Mouse (Mus musculus): ENCODE data around the gene Vmn1r118. TPM values are rescaled to one million over a fixed set of nuclear protein-coding genes. Genes with fewer than 3 reads are reported as not detected.
"Not testable (repeated sequence)": the region's sequence is repeated elsewhere in the genome, so short reads cannot be mapped to it uniquely, and the experiment has no call there.

The Vmn1r118 gene
- total RNA-seq (2021): not detected

DNA sequence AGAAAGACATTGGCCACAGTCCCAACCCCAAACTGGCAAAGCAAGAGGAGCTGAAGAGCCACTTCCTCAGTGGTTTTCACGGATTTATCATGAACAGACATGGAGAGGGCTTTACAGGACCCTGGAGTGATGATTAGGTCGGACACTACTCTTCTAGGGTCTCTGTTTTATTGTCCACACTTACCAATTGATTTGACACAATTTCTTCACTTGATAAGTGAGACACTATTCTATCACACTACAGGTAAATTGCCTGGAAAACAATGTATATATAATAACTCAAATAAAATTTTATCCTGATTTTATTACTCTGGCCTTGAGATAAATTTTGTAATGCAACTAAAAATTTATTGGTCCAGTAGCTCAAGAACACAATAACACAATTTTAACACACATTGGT, at the start of gene Vmn1r118:
Vmn1r118 (minus strand) TSS at position 101 of the 400 bp plus-strand sequence.
- not testable (repeated sequence) for DNase-seq (ENCODE audit: extremely low spot score in 1 of 2, low spot score in 1 of 2)

DNA sequence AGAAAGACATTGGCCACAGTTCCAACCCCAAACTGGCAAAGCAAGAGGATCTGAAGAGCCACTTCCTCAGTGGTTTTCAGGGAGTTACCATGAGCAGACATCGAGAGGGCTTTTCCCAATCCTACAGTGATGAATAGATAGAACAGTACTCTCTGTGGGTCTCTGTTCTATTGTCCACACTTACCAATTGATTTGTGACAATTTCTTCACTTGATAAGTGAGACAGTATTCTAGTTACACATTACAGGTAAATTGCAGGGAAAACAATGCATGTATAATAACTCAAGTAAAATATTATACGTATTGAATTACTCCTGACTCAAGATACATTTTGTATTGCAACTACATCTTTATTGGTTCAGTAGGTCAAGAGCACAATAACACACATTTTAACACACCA, 28.1 kb downstream of the Vmn1r118 start, which contains the start of gene Vmn1r117:
Vmn1r117 (minus strand) TSS at position 101 of the 400 bp plus-strand sequence.
- DNase-seq (ENCODE audit: extremely low spot score in 1 of 2, low spot score in 1 of 2): not testable (repeated sequence)

DNA sequence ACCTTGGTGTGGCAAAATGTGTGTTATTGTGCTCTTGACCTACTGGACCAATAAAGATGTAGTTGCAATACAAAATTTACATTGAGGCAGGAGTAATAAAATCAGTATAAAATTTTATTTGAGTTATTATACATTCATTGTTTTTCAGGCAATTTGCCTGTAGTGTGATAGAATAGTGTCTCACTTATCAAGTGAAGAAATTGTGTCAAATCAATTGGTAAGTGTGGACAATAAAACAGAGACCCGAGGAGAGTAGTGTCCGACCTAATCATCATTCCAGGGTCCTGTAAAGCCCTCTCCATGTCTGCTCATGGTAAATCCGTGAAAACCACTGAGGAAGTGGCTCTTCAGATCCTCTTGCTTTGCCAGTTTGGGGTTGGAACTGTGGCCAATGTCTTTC, 40.2 kb downstream of the Vmn1r118 start, which contains the start of gene Vmn1r116:
Vmn1r116 (plus strand) TSS at position 301 of the 400 bp plus-strand sequence.
- not testable (repeated sequence) for DNase-seq (ENCODE audit: extremely low spot score in 1 of 2, low spot score in 1 of 2)

Other genes with a start within 250 kb of the Vmn1r118 start
- gene Vmn1r107, start 243.4 kb downstream of the Vmn1r118 start, total RNA-seq (2021): not detected
- gene Vmn1r111, start 209.1 kb downstream of the Vmn1r118 start, total RNA-seq (2021): not detected
- not detected for gene Gm10668, start 181.7 kb downstream of the Vmn1r118 start, total RNA-seq (2021)
- gene Vmn1r112, start 141.2 kb downstream of the Vmn1r118 start, total RNA-seq (2021): not detected
- not detected for gene Vmn1r113, start 125.1 kb downstream of the Vmn1r118 start, total RNA-seq (2021)
- not detected for gene Vmn1r114, start 100.2 kb downstream of the Vmn1r118 start, total RNA-seq (2021)
- gene Vmn1r115, start 67.4 kb downstream of the Vmn1r118 start, total RNA-seq (2021): not detected
- not detected for gene Vmn1r116, start 40.1 kb downstream of the Vmn1r118 start, total RNA-seq (2021)
- gene Vmn1r117, start 28.2 kb downstream of the Vmn1r118 start, total RNA-seq (2021): not detected
- not detected for gene Vmn1r119, start 100.1 kb upstream of the Vmn1r118 start, total RNA-seq (2021)
- not detected for gene Vmn1r120, start 141.4 kb upstream of the Vmn1r118 start, total RNA-seq (2021)
- not detected for gene Vmn1r121, start 186.2 kb upstream of the Vmn1r118 start, total RNA-seq (2021)
- not detected for gene Vmn1r122, start 221.8 kb upstream of the Vmn1r118 start, total RNA-seq (2021)
- gene Vmn1r123, start 249.8 kb upstream of the Vmn1r118 start, total RNA-seq (2021): not detected